Mouse (Mus musculus): ENCODE results near the gene Rmdn2. TPM values are rescaled to one million over a fixed set of nuclear protein-coding genes. Genes with fewer than 3 reads are reported as not detected.

The Rmdn2 gene
- 1 to 10 TPM; 9.0 TPM for total RNA-seq (2021)
- long read RNA-seq, experiment 1, partial matches to known transcripts: 0 of 2 reads
- long read RNA-seq, experiment 1, other reads (novel, unspliced or antisense): 0 of 2 reads
- long read RNA-seq, experiment 2, partial matches to known transcripts: 0 of 3 reads
- long read RNA-seq, experiment 2, other reads (novel, unspliced or antisense): 3 of 3 reads

GRCm38 (mm10) chr17:79611545-79611944, at the start of gene Rmdn2:
Gene Rmdn2, plus strand, starts transcription at chr17:79611863.
- no peak for TF ChIP-seq CTCF (conservative IDR thresholded peaks at IDR 0.05)
- H3K27ac ChIP-seq: no peak within 1 kb of the TSS
- H3K4me3 ChIP-seq: no peak within 1 kb of the TSS
- DNase-seq (ENCODE audit: low spot score in 2 of 2): no peak

GRCm38 (mm10) chr17:79563067-79563620, 48.5 kb upstream of the Rmdn2 start:
- no peak for TF ChIP-seq CTCF (conservative IDR thresholded peaks at IDR 0.05)
- DNase-seq (ENCODE audit: low spot score in 2 of 2): no peak
- no peak overlapping the region for H3K4me3 ChIP-seq
- H3K27ac ChIP-seq: no peak overlapping the region

GRCm38 (mm10) chr17:79563721-79564120, 47.9 kb upstream of the Rmdn2 start:
- no peak for DNase-seq (ENCODE audit: low spot score in 2 of 2)
- TF ChIP-seq CTCF (conservative IDR thresholded peaks at IDR 0.05): no peak
- Histone ChIP-seq H3K4me3 (no peak overlapping the region), H3K27ac (no peak overlapping the region)

- TF ChIP-seq CTCF (conservative IDR thresholded peaks at IDR 0.05): no peak
- Histone ChIP-seq H3K4me3 (no peak overlapping the region), H3K27ac (no peak overlapping the region)
- no peak for DNase-seq (ENCODE audit: low spot score in 2 of 2)
These were observed 46.3 kb upstream of the Rmdn2 start for GRCm38 (mm10) chr17:79565241-79565961.

- no peak for DNase-seq (ENCODE audit: low spot score in 2 of 2)
These were observed 43.3 kb upstream of the Rmdn2 start for GRCm38 (mm10) chr17:79568401-79568800.

GRCm38 (mm10) chr17:79578328-79578727, 33.3 kb upstream of the Rmdn2 start:
- DNase-seq (ENCODE audit: low spot score in 2 of 2): no peak
- TF ChIP-seq CTCF (conservative IDR thresholded peaks at IDR 0.05): no peak
- no peak overlapping the region for H3K4me3 ChIP-seq

More at GRCm38 (mm10) chr17:79568401-79568800, 43.3 kb upstream of the Rmdn2 start:
- peak; percentile 77 for TF ChIP-seq CTCF (conservative IDR thresholded peaks at IDR 0.05)
- H3K27ac ChIP-seq: no peak overlapping the region
- no peak overlapping the region for H3K4me3 ChIP-seq

GRCm38 (mm10) chr17:79580264-79580920, 31.3 kb upstream of the Rmdn2 start:
- TF ChIP-seq CTCF (conservative IDR thresholded peaks at IDR 0.05): peak; percentile 94
- H3K27ac ChIP-seq: no peak overlapping the region
- peak; percentile 57 to 75 for DNase-seq (ENCODE audit: low spot score in 2 of 2)
- no peak overlapping the region for H3K4me3 ChIP-seq

More at GRCm38 (mm10) chr17:79578328-79578727, 33.3 kb upstream of the Rmdn2 start:
- H3K27ac ChIP-seq: no peak overlapping the region

GRCm38 (mm10) chr17:79583466-79583865, 28.2 kb upstream of the Rmdn2 start:
- H3K27ac ChIP-seq: no peak overlapping the region
- no peak overlapping the region for H3K4me3 ChIP-seq
- no peak for DNase-seq (ENCODE audit: low spot score in 2 of 2)
- no peak for TF ChIP-seq CTCF (conservative IDR thresholded peaks at IDR 0.05)

GRCm38 (mm10) chr17:79584246-79584800, 27.3 kb upstream of the Rmdn2 start:
- DNase-seq (ENCODE audit: low spot score in 2 of 2): no peak
- H3K27ac ChIP-seq: no peak overlapping the region
- no peak for TF ChIP-seq CTCF (conservative IDR thresholded peaks at IDR 0.05)
- no peak overlapping the region for H3K4me3 ChIP-seq

GRCm38 (mm10) chr17:79589913-79590312, 21.8 kb upstream of the Rmdn2 start:
- no peak for DNase-seq (ENCODE audit: low spot score in 2 of 2)
- H3K4me3 ChIP-seq: no peak overlapping the region
- H3K27ac ChIP-seq: no peak overlapping the region
- TF ChIP-seq CTCF (conservative IDR thresholded peaks at IDR 0.05): no peak

- TF ChIP-seq CTCF (conservative IDR thresholded peaks at IDR 0.05): no peak
- Histone ChIP-seq H3K4me3 (no peak overlapping the region), H3K27ac (no peak overlapping the region)
- no peak for DNase-seq (ENCODE audit: low spot score in 2 of 2)
These were observed 15.7 kb upstream of the Rmdn2 start for GRCm38 (mm10) chr17:79595996-79596395.

GRCm38 (mm10) chr17:79598151-79598550, 13.5 kb upstream of the Rmdn2 start:
- H3K27ac ChIP-seq: no peak overlapping the region
- H3K4me3 ChIP-seq: no peak overlapping the region
- TF ChIP-seq CTCF (conservative IDR thresholded peaks at IDR 0.05): no peak
- DNase-seq (ENCODE audit: low spot score in 2 of 2): no peak
